Mouse (Mus musculus): ENCODE data around the gene AU022252. TPM values are rescaled to one million over a fixed set of nuclear protein-coding genes. Genes with fewer than 3 reads are reported as not detected.

The AU022252 gene
- polyA plus RNA-seq, 1 experiment from 2014 or later = 22.6 TPM

- Histone ChIP-seq H3K9ac (ENCODE audit: low read depth, low read length) (no peak overlapping the region), H3K4me3 (ENCODE audit: low read depth, low read length) (no peak overlapping the region), H3K27ac (ENCODE audit: low read length) (no peak overlapping the region), H3K36me3 (ENCODE audit: control insufficient read depth, insufficient read depth, low read length) (no peaks in the 10 kb centered on the region), H3K4me1 (ENCODE audit: control insufficient read depth, insufficient read depth, low read length) (no peaks in the 10 kb centered on the region), H3K9me3 (replicated peaks; ENCODE audit: control insufficient read depth, low read length, poor library complexity, severe bottlenecking) (no peaks in the 10 kb centered on the region), H3K4me2 (ENCODE audit: low read length) (no peak overlapping the region), H3K27me3 (ENCODE audit: control insufficient read depth, insufficient read depth, low read depth, low read length) (no peaks in the 10 kb centered on the region)
- WGBS = 88% methylated on average over 4 of the region's 4 CpGs
- no peak for ATAC-seq
Measured at GRCm38 (mm10) chr4:119185771-119186170, 46.7 kb downstream of the AU022252 start.

GRCm38 (mm10) chr4:119183525-119183924, 49.0 kb downstream of the AU022252 start:
- Histone ChIP-seq H3K4me1 (ENCODE audit: control insufficient read depth, insufficient read depth, low read length) (no peaks in the 10 kb centered on the region), H3K4me2 (ENCODE audit: low read length) (no peak overlapping the region), H3K27ac (ENCODE audit: low read length) (no peak overlapping the region), H3K27me3 (ENCODE audit: control insufficient read depth, insufficient read depth, low read depth, low read length) (no peaks in the 10 kb centered on the region), H3K9me3 (replicated peaks; ENCODE audit: control insufficient read depth, low read length, poor library complexity, severe bottlenecking) (no peaks in the 10 kb centered on the region), H3K4me3 (ENCODE audit: low read depth, low read length) (no peak overlapping the region), H3K36me3 (ENCODE audit: control insufficient read depth, insufficient read depth, low read length) (no peaks in the 10 kb centered on the region), H3K9ac (ENCODE audit: low read depth, low read length) (no peak overlapping the region)
- 72% methylated on average over 1 of the region's 1 CpGs for WGBS
- no peak for ATAC-seq

GRCm38 (mm10) chr4:119181456-119181855, 51.1 kb downstream of the AU022252 start:
- no peak for ATAC-seq
- Histone ChIP-seq H3K36me3 (ENCODE audit: control insufficient read depth, insufficient read depth, low read length) (no peaks in the 10 kb centered on the region), H3K27ac (ENCODE audit: low read length) (no peak overlapping the region), H3K9ac (ENCODE audit: low read depth, low read length) (no peak overlapping the region), H3K4me2 (ENCODE audit: low read length) (no peak overlapping the region), H3K27me3 (ENCODE audit: control insufficient read depth, insufficient read depth, low read depth, low read length) (no peaks in the 10 kb centered on the region), H3K4me3 (ENCODE audit: low read depth, low read length) (no peak overlapping the region), H3K9me3 (replicated peaks; ENCODE audit: control insufficient read depth, low read length, poor library complexity, severe bottlenecking) (no peaks in the 10 kb centered on the region), H3K4me1 (ENCODE audit: control insufficient read depth, insufficient read depth, low read length) (no peaks in the 10 kb centered on the region)
- 92% methylated on average over 9 of the region's 9 CpGs for WGBS

GRCm38 (mm10) chr4:119180133-119180707, 52.3 kb downstream of the AU022252 start:
- no peak overlapping the region for H3K4me3 ChIP-seq (ENCODE audit: low read depth, low read length)
- H3K27ac ChIP-seq (ENCODE audit: low read length) = no peak overlapping the region
- H3K4me1 ChIP-seq (ENCODE audit: control insufficient read depth, insufficient read depth, low read length) = no peaks in the 10 kb centered on the region
- no peak overlapping the region for H3K9ac ChIP-seq (ENCODE audit: low read depth, low read length)
- H3K9me3 ChIP-seq (replicated peaks; ENCODE audit: control insufficient read depth, low read length, poor library complexity, severe bottlenecking) = no peaks in the 10 kb centered on the region
- no peaks in the 10 kb centered on the region for H3K36me3 ChIP-seq (ENCODE audit: control insufficient read depth, insufficient read depth, low read length)
- ATAC-seq = no peak
- H3K4me2 ChIP-seq (ENCODE audit: low read length) = no peak overlapping the region
- WGBS = 50% methylated on average over 4 of the region's 4 CpGs
- no peaks in the 10 kb centered on the region for H3K27me3 ChIP-seq (ENCODE audit: control insufficient read depth, insufficient read depth, low read depth, low read length)

GRCm38 (mm10) chr4:119178331-119178730, 54.2 kb downstream of the AU022252 start:
- no peak overlapping the region for H3K4me2 ChIP-seq (ENCODE audit: low read length)
- no peak overlapping the region for H3K4me3 ChIP-seq (ENCODE audit: low read depth, low read length)
- H3K4me1 ChIP-seq (ENCODE audit: control insufficient read depth, insufficient read depth, low read length) = peaks cover 2% of the 10 kb centered on the region; the same call in 1 of the 2 replicates
- 79% methylated on average over 18 of the region's 18 CpGs for WGBS
- no peaks in the 10 kb centered on the region for H3K27me3 ChIP-seq (ENCODE audit: control insufficient read depth, insufficient read depth, low read depth, low read length)
- ATAC-seq = no peak
- no peak overlapping the region for H3K27ac ChIP-seq (ENCODE audit: low read length)
- no peaks in the 10 kb centered on the region for H3K36me3 ChIP-seq (ENCODE audit: control insufficient read depth, insufficient read depth, low read length)
- no peaks in the 10 kb centered on the region for H3K9me3 ChIP-seq (replicated peaks; ENCODE audit: control insufficient read depth, low read length, poor library complexity, severe bottlenecking)
- no peak overlapping the region for H3K9ac ChIP-seq (ENCODE audit: low read depth, low read length)

GRCm38 (mm10) chr4:119177702-119178101, 54.8 kb downstream of the AU022252 start:
- H3K9ac ChIP-seq (ENCODE audit: low read depth, low read length) = no peak overlapping the region
- no peak overlapping the region for H3K4me3 ChIP-seq (ENCODE audit: low read depth, low read length)
- H3K36me3 ChIP-seq (ENCODE audit: control insufficient read depth, insufficient read depth, low read length) = no peaks in the 10 kb centered on the region
- H3K4me1 ChIP-seq (ENCODE audit: control insufficient read depth, insufficient read depth, low read length) = peaks cover 8% of the 10 kb centered on the region
- no peak for ATAC-seq
- no peaks in the 10 kb centered on the region for H3K9me3 ChIP-seq (replicated peaks; ENCODE audit: control insufficient read depth, low read length, poor library complexity, severe bottlenecking)
- H3K27me3 ChIP-seq (ENCODE audit: control insufficient read depth, insufficient read depth, low read depth, low read length) = no peaks in the 10 kb centered on the region
- H3K4me2 ChIP-seq (ENCODE audit: low read length) = no peak overlapping the region
- WGBS = 81% methylated on average over 5 of the region's 5 CpGs
- no peak overlapping the region for H3K27ac ChIP-seq (ENCODE audit: low read length)

GRCm38 (mm10) chr4:119173851-119174453, 58.6 kb downstream of the AU022252 start, which contains the start of gene Zfp691:
Gene Zfp691, minus strand, starts transcription at chr4:119174195.
- H3K9me3 ChIP-seq (replicated peaks; ENCODE audit: control insufficient read depth, low read length, poor library complexity, severe bottlenecking) = no peaks in the 10 kb centered on the region
- peak within 1 kb of the TSS; percentile 80 for H3K9ac ChIP-seq (ENCODE audit: low read depth, low read length)
- H3K27me3 ChIP-seq (ENCODE audit: control insufficient read depth, insufficient read depth, low read depth, low read length) = no peaks in the 10 kb centered on the region
- under 1% methylated on average over 38 of the region's 40 CpGs for WGBS
- peak within 1 kb of the TSS; percentile 71 for H3K27ac ChIP-seq (ENCODE audit: low read length)
- H3K4me3 ChIP-seq (ENCODE audit: low read depth, low read length) = peak within 1 kb of the TSS; percentile 75
- H3K4me1 ChIP-seq (ENCODE audit: control insufficient read depth, insufficient read depth, low read length) = peaks cover 16% of the 10 kb centered on the region
- peak within 1 kb of the TSS; percentile 87 for H3K4me2 ChIP-seq (ENCODE audit: low read length)
- peaks cover 10% of the 10 kb centered on the region for H3K36me3 ChIP-seq (ENCODE audit: control insufficient read depth, insufficient read depth, low read length)
- peak; percentile 100 for ATAC-seq

GRCm38 (mm10) chr4:119172919-119173650, 59.4 kb downstream of the AU022252 start:
- peaks cover 16% of the 10 kb centered on the region for H3K4me1 ChIP-seq (ENCODE audit: control insufficient read depth, insufficient read depth, low read length)
- 38% methylated on average over 18 of the region's 18 CpGs for WGBS
- peak overlapping the region; percentile 75 for H3K4me3 ChIP-seq (ENCODE audit: low read depth, low read length)
- ATAC-seq = no peak
- H3K9me3 ChIP-seq (replicated peaks; ENCODE audit: control insufficient read depth, low read length, poor library complexity, severe bottlenecking) = no peaks in the 10 kb centered on the region
- H3K27ac ChIP-seq (ENCODE audit: low read length) = no peak overlapping the region; the same call in 1 of the 2 replicates
- H3K4me2 ChIP-seq (ENCODE audit: low read length) = peak overlapping the region; percentile 87
- H3K27me3 ChIP-seq (ENCODE audit: control insufficient read depth, insufficient read depth, low read depth, low read length) = no peaks in the 10 kb centered on the region
- H3K9ac ChIP-seq (ENCODE audit: low read depth, low read length) = peak overlapping the region; percentile 80
- peaks cover 12% of the 10 kb centered on the region for H3K36me3 ChIP-seq (ENCODE audit: control insufficient read depth, insufficient read depth, low read length)

- Histone ChIP-seq H3K4me1 (ENCODE audit: control insufficient read depth, insufficient read depth, low read length) (peaks cover 8% of the 10 kb centered on the region), H3K27me3 (ENCODE audit: control insufficient read depth, insufficient read depth, low read depth, low read length) (no peaks in the 10 kb centered on the region), H3K9me3 (replicated peaks; ENCODE audit: control insufficient read depth, low read length, poor library complexity, severe bottlenecking) (no peaks in the 10 kb centered on the region), H3K4me2 (ENCODE audit: low read length) (no peak overlapping the region), H3K36me3 (ENCODE audit: control insufficient read depth, insufficient read depth, low read length) (peaks cover 12% of the 10 kb centered on the region), H3K27ac (ENCODE audit: low read length) (no peak overlapping the region), H3K4me3 (ENCODE audit: low read depth, low read length) (no peak overlapping the region), H3K9ac (ENCODE audit: low read depth, low read length) (no peak overlapping the region)
- ATAC-seq = 0 out of 2 replicates have a peak, but pooled peaks have one; percentile 44
- WGBS = 2% methylated on average over 4 of the region's 4 CpGs
Measured at GRCm38 (mm10) chr4:119167663-119168062, 64.8 kb downstream of the AU022252 start.

All from midbrain, embryonic 16.5 days (tissue).